Mouse (Mus musculus) heart, embryonic 12.5 days (tissue): ENCODE data around the gene Pafah1b3. TPM values are rescaled to one million over a fixed set of nuclear protein-coding genes. Genes with fewer than 3 reads are reported as not detected.
A peak's percentile ranks its signal among the peaks of the same experiment; 100 is the strongest.

ENCODE experiments used
- ATAC-seq: fragments of 200-750 bp; cut with Nextera tagmentation; 2 replicates; pipeline ENCODE4 v1.8.0; 2017; ENCODE audit warnings: moderate TSS enrichment, moderate library complexity; ENCODE audit not compliant: insufficient number of reproducible peaks, low FRiP score
- H3K27ac ChIP-seq: fragments of 300-500 bp; sonication (generic); 2 replicates; pipeline ENCODE4 v1.5.1; 2016; ENCODE audit warnings: mild to moderate bottlenecking, moderate library complexity; ENCODE audit not compliant: poor library complexity, severe bottlenecking
- H3K27me3 ChIP-seq: fragments of 300-500 bp; sonication (generic); replicated peaks from 2 replicates; pipeline ENCODE4 v1.6.1; 2016; ENCODE audit warnings: mild to moderate bottlenecking, moderate library complexity
- H3K36me3 ChIP-seq: fragments of 300-500 bp; sonication (generic); 2 replicates; pipeline ENCODE4 v1.6.1; 2016; ENCODE audit warnings: mild to moderate bottlenecking, moderate library complexity
- H3K4me1 ChIP-seq: fragments of 300-500 bp; sonication (generic); replicated peaks from 2 replicates; pipeline ENCODE4 v1.6.1; 2016; ENCODE audit warnings: mild to moderate bottlenecking
- H3K4me2 ChIP-seq: fragments of 300-500 bp; sonication (generic); 2 replicates; pipeline ENCODE4 v1.6.1; 2016; ENCODE audit warnings: mild to moderate bottlenecking, moderate library complexity
- H3K4me3 ChIP-seq: fragments of 300-500 bp; sonication (generic); 2 replicates; pipeline ENCODE4 v1.5.1; 2016; ENCODE audit warnings: mild to moderate bottlenecking
- H3K9ac ChIP-seq: fragments of 300-500 bp; sonication (generic); 2 replicates; pipeline ENCODE4 v1.6.1; 2016; ENCODE audit warnings: mild to moderate bottlenecking, moderate library complexity
- H3K9me3 ChIP-seq: fragments of 300-500 bp; sonication (generic); replicated peaks from 2 replicates; pipeline ENCODE4 v1.6.1; 2016; ENCODE audit warnings: mild to moderate bottlenecking, moderate library complexity
- WGBS: fragments of 180-500 bp; shearing (Covaris S2); methylation state at CpG from one replicate; pipeline ENCODE4 v1.1.7; 2016; 5-methylcytosine and 5-hydroxymethylcytosine counted together
- polyA plus RNA-seq: library from polyadenylated mRNA; unstranded; fragments of >200 nt; fragmentation: Nextera tagmentation; extraction: Ambion mirVana; gene quantifications from 2 replicates; pipeline ENCODE4 v1.2.1, GENCODE M21; 2016

Pafah1b3 gene
- polyA plus RNA-seq, 1 experiment from 2014 or later, result 131 TPM

- H3K9me3 ChIP-seq, result no peaks in the 10 kb centered on the region
- H3K27ac ChIP-seq, result no peak overlapping the region
- H3K9ac ChIP-seq, result no peak overlapping the region
- no peak overlapping the region for H3K4me2 ChIP-seq
- H3K4me1 ChIP-seq, result peaks cover 10% of the 10 kb centered on the region
- H3K36me3 ChIP-seq, result no peaks in the 10 kb centered on the region
- H3K4me3 ChIP-seq, result no peak overlapping the region
- peaks cover 57% of the 10 kb centered on the region for H3K27me3 ChIP-seq
- 72% methylated on average over 3 of the region's 3 CpGs for WGBS
- ATAC-seq, result no peak
Measured at GRCm38 (mm10) chr7:25303685-25304006, 5.9 kb upstream of the Pafah1b3 start.

- no peaks in the 10 kb centered on the region for H3K9me3 ChIP-seq
- peaks cover 15% of the 10 kb centered on the region for H3K4me1 ChIP-seq
- ATAC-seq, result no peak
- no peak overlapping the region for H3K9ac ChIP-seq
- WGBS, result 49% methylated on average over 9 of the region's 9 CpGs
- H3K4me2 ChIP-seq, result no peak overlapping the region
- no peak overlapping the region for H3K27ac ChIP-seq
- H3K36me3 ChIP-seq, result no peaks in the 10 kb centered on the region
- H3K27me3 ChIP-seq, result peaks cover 52% of the 10 kb centered on the region
- no peak overlapping the region for H3K4me3 ChIP-seq
Measured at GRCm38 (mm10) chr7:25303003-25303684, 5.4 kb upstream of the Pafah1b3 start.

GRCm38 (mm10) chr7:25301063-25301462, 3.3 kb upstream of the Pafah1b3 start, which contains the start of gene Prr19:
Gene Prr19, plus strand, starts transcription at chr7:25301411.
- H3K9me3 ChIP-seq, result no peaks in the 10 kb centered on the region
- peaks cover 1% of the 10 kb centered on the region for H3K36me3 ChIP-seq
- 53% methylated on average over 19 of the region's 19 CpGs for WGBS
- H3K9ac ChIP-seq, result no peak within 1 kb of the TSS
- no peak within 1 kb of the TSS for H3K4me2 ChIP-seq
- no peak for ATAC-seq
- no peak within 1 kb of the TSS for H3K4me3 ChIP-seq
- H3K27ac ChIP-seq, result no peak within 1 kb of the TSS
- peaks cover 34% of the 10 kb centered on the region for H3K27me3 ChIP-seq
- peaks cover 26% of the 10 kb centered on the region for H3K4me1 ChIP-seq

GRCm38 (mm10) chr7:25296945-25297453, 787 bp downstream of the Pafah1b3 start:
- Histone ChIP-seq H3K4me1 (peaks cover 37% of the 10 kb centered on the region), H3K27ac (peak overlapping the region; percentile 91), H3K36me3 (peaks cover 42% of the 10 kb centered on the region), H3K9me3 (no peaks in the 10 kb centered on the region), H3K4me3 (peak overlapping the region; percentile 84), H3K4me2 (peak overlapping the region; percentile 92), H3K27me3 (0 out of 2 replicates have a peak, but pooled peaks cover 6% of the 10 kb centered on the region), H3K9ac (peak overlapping the region; percentile 88)
- 0% methylated on average over 21 of the region's 21 CpGs for WGBS
- ATAC-seq, result peak; percentile 37

- peaks cover 60% of the 10 kb centered on the region for H3K36me3 ChIP-seq
- no peak for ATAC-seq
Measured at GRCm38 (mm10) chr7:25294960-25295722, 2.6 kb downstream of the Pafah1b3 start.

GRCm38 (mm10) chr7:25294495-25294894, 3.3 kb downstream of the Pafah1b3 start:
- WGBS, result 85% methylated on average over 4 of the region's 4 CpGs
- no peaks in the 10 kb centered on the region for H3K27me3 ChIP-seq
- H3K4me3 ChIP-seq, result no peak overlapping the region
- H3K9me3 ChIP-seq, result peaks cover 3% of the 10 kb centered on the region; the same call in 1 of the 2 replicates
- no peak overlapping the region for H3K9ac ChIP-seq
- ATAC-seq, result no peak
- peak overlapping the region; percentile 36; the same call in 1 of the 2 replicates for H3K27ac ChIP-seq
- H3K4me1 ChIP-seq, result peaks cover 47% of the 10 kb centered on the region
- peaks cover 67% of the 10 kb centered on the region for H3K36me3 ChIP-seq
- H3K4me2 ChIP-seq, result no peak overlapping the region

More at GRCm38 (mm10) chr7:25294960-25295722, 2.6 kb downstream of the Pafah1b3 start:
- Histone ChIP-seq H3K4me2 (no peak overlapping the region), H3K9ac (no peak overlapping the region), H3K27ac (no peak overlapping the region), H3K9me3 (no peaks in the 10 kb centered on the region), H3K4me3 (no peak overlapping the region), H3K4me1 (peaks cover 47% of the 10 kb centered on the region), H3K27me3 (no peaks in the 10 kb centered on the region)
- WGBS, result 91% methylated on average over 12 of the region's 12 CpGs

- Histone ChIP-seq H3K27me3 (no peaks in the 10 kb centered on the region), H3K9me3 (peaks cover 3% of the 10 kb centered on the region; the same call in 1 of the 2 replicates), H3K27ac (peak overlapping the region; percentile 24), H3K4me2 (no peak overlapping the region), H3K4me3 (no peak overlapping the region), H3K9ac (0 out of 2 replicates have a peak overlapping the region, but pooled peaks have one; percentile 41), H3K4me1 (peaks cover 43% of the 10 kb centered on the region), H3K36me3 (peaks cover 79% of the 10 kb centered on the region)
- ATAC-seq, result no peak
- 65% methylated on average over 10 of the region's 10 CpGs for WGBS
Measured at GRCm38 (mm10) chr7:25293191-25293739, 4.5 kb downstream of the Pafah1b3 start.

GRCm38 (mm10) chr7:25292107-25292506, 5.7 kb downstream of the Pafah1b3 start:
- H3K4me3 ChIP-seq, result no peak overlapping the region
- H3K27ac ChIP-seq, result 0 out of 2 replicates have a peak overlapping the region, but pooled peaks have one; percentile 22
- ATAC-seq, result no peak

GRCm38 (mm10) chr7:25290911-25291310, 6.9 kb downstream of the Pafah1b3 start:
- peaks cover 3% of the 10 kb centered on the region; the same call in 1 of the 2 replicates for H3K9me3 ChIP-seq
- no peak overlapping the region for H3K9ac ChIP-seq
- 0 out of 2 replicates have a peak, but pooled peaks have one; percentile 7 for ATAC-seq
- H3K4me1 ChIP-seq, result peaks cover 27% of the 10 kb centered on the region
- H3K36me3 ChIP-seq, result peaks cover 100% of the 10 kb centered on the region
- H3K4me3 ChIP-seq, result no peak overlapping the region
- WGBS, result 89% methylated on average over 2 of the region's 2 CpGs
- H3K27ac ChIP-seq, result 0 out of 2 replicates have a peak overlapping the region, but pooled peaks have one; percentile 8
- H3K27me3 ChIP-seq, result no peaks in the 10 kb centered on the region
- H3K4me2 ChIP-seq, result no peak overlapping the region

More at GRCm38 (mm10) chr7:25292107-25292506, 5.7 kb downstream of the Pafah1b3 start:
- peaks cover 39% of the 10 kb centered on the region for H3K4me1 ChIP-seq
- WGBS, result 70% methylated on average over 7 of the region's 7 CpGs
- H3K27me3 ChIP-seq, result no peaks in the 10 kb centered on the region
- H3K9me3 ChIP-seq, result peaks cover 3% of the 10 kb centered on the region; the same call in 1 of the 2 replicates
- H3K4me2 ChIP-seq, result no peak overlapping the region
- peaks cover 91% of the 10 kb centered on the region for H3K36me3 ChIP-seq
- no peak overlapping the region for H3K9ac ChIP-seq

- WGBS, result 96% methylated on average over 1 of the region's 1 CpGs
- Histone ChIP-seq H3K9me3 (peaks cover 3% of the 10 kb centered on the region; the same call in 1 of the 2 replicates), H3K9ac (no peak overlapping the region), H3K27me3 (no peaks in the 10 kb centered on the region), H3K4me1 (peaks cover 27% of the 10 kb centered on the region), H3K27ac (0 out of 2 replicates have a peak overlapping the region, but pooled peaks have one; percentile 8), H3K4me2 (no peak overlapping the region), H3K4me3 (no peak overlapping the region), H3K36me3 (peaks cover 100% of the 10 kb centered on the region)
- no peak for ATAC-seq
Measured at GRCm38 (mm10) chr7:25290463-25290862, 7.3 kb downstream of the Pafah1b3 start.
